Mouse (Mus musculus) adrenal gland, adult (tissue): Measurements from ENCODE around the gene Mzt1.
"Not testable (repeated sequence)": the region's sequence is repeated elsewhere in the genome, so short reads cannot be mapped to it uniquely, and the experiment has no call there.

Source experiments
- DNase-seq, 2 experiments: peaks; one replicate each; pipeline ENCODE4 v3.0.0; 2022 to 2023; ENCODE audit warnings: low spot score in 1 of 2; ENCODE audit not compliant: inconsistent age in 2 of 2

Mzt1 gene

GRCm38 (mm10) chr14:99046031-99046781 lies at the start of gene Mzt1, which contains the start of gene Bora:
Gene Mzt1, minus strand, starts transcription at chr14:99046134.
Gene Bora, plus strand, starts transcription at chr14:99046222.
- peak; percentile 94 to 97 for DNase-seq

GRCm38 (mm10) chr14:99088947-99089346 lies 43.0 kb upstream of the Mzt1 start:
- no peak for DNase-seq

- DNase-seq: no peak
Observed at GRCm38 (mm10) chr14:99071146-99071545, 25.2 kb upstream of the Mzt1 start.

- no peak for DNase-seq
Observed at GRCm38 (mm10) chr14:99063091-99063490, 17.2 kb upstream of the Mzt1 start.

- DNase-seq: no peak
Observed at GRCm38 (mm10) chr14:99060616-99061015, 14.7 kb upstream of the Mzt1 start.

GRCm38 (mm10) chr14:99058959-99059586 lies 13.1 kb upstream of the Mzt1 start:
- DNase-seq: no peak

- no peak for DNase-seq
Observed at GRCm38 (mm10) chr14:99046782-99047181, 848 bp upstream of the Mzt1 start.

GRCm38 (mm10) chr14:99045378-99046030 lies 430 bp downstream of the Mzt1 start:
- no peak for DNase-seq

GRCm38 (mm10) chr14:99044718-99045117 lies 1.2 kb downstream of the Mzt1 start:
- DNase-seq: no peak

- DNase-seq: no peak
Observed at GRCm38 (mm10) chr14:99044096-99044495, 1.8 kb downstream of the Mzt1 start.

- no peak for DNase-seq
Observed at GRCm38 (mm10) chr14:99043499-99043898, 2.4 kb downstream of the Mzt1 start.

- no peak for DNase-seq
Observed at GRCm38 (mm10) chr14:99041416-99041815, 4.5 kb downstream of the Mzt1 start.

GRCm38 (mm10) chr14:99039308-99039707 lies 6.6 kb downstream of the Mzt1 start:
- DNase-seq: not testable (repeated sequence)

GRCm38 (mm10) chr14:99037703-99038102 lies 8.2 kb downstream of the Mzt1 start:
- DNase-seq: no peak

- no peak for DNase-seq
Observed at GRCm38 (mm10) chr14:99036039-99036438, 9.9 kb downstream of the Mzt1 start.

GRCm38 (mm10) chr14:99034851-99035250 lies 11.1 kb downstream of the Mzt1 start:
- not testable (repeated sequence) for DNase-seq

GRCm38 (mm10) chr14:99032596-99032995 lies 13.3 kb downstream of the Mzt1 start:
- no peak for DNase-seq

GRCm38 (mm10) chr14:99031337-99031873 lies 14.5 kb downstream of the Mzt1 start:
- DNase-seq: no peak

GRCm38 (mm10) chr14:99029987-99030386 lies 15.9 kb downstream of the Mzt1 start:
- no peak for DNase-seq

- DNase-seq: no peak
Observed at GRCm38 (mm10) chr14:99022346-99023086, 23.4 kb downstream of the Mzt1 start.
